Mouse (Mus musculus): Measurements from ENCODE around the gene Fgr. TPM values are rescaled to one million over a fixed set of nuclear protein-coding genes. Genes with fewer than 3 reads are reported as not detected.

Gene Fgr
- polyA plus RNA-seq, 1 experiment, result 15.3 TPM

DNA sequence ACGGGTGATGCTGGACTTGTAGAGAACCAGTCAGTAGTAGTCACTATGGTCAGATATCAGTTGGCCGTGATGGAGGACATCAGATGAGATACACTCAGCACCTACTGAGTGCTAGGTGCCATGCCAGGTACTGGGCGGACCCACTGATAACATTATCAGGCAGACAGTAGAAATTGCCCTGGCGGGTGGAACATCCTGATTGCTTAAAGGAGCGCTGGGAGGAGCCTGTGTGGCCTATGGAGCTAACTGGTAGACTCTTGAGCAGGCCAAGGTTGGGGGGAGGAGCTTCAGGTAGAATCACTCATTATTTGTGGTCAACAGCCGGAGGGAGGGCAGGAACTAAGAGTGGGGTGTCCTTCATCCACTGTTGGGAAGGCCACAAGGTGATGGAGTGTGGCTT, 54.3 kb downstream of the Fgr start:
- WGBS, result 98% methylated on average over 6 of the region's 6 CpGs
- Histone ChIP-seq H3K4me3 (ENCODE audit: control insufficient read depth, insufficient read depth, low read length) (no peak overlapping the region), H3K36me3 (ENCODE audit: control insufficient read depth, insufficient read depth, low read length) (no peaks in the 10 kb centered on the region), H3K4me1 (replicated peaks; ENCODE audit: control insufficient read depth, insufficient read depth, low read length) (peaks cover 16% of the 10 kb centered on the region), H3K27ac (ENCODE audit: control insufficient read depth, insufficient read depth, low read length) (no peak overlapping the region), H3K27me3 (ENCODE audit: control insufficient read depth, insufficient read depth, low read length) (no peaks in the 10 kb centered on the region)
- TF ChIP-seq POLR2A (IDR thresholded peaks at IDR 0.05; ENCODE audit: control insufficient read depth, extremely low read depth, insufficient read depth, low read length, poor library complexity) (no peak), CTCF (IDR thresholded peaks at IDR 0.05; ENCODE audit: borderline replicate concordance, control insufficient read depth, extremely low read depth, insufficient read depth, low read length, poor library complexity) (no peak)
- DNase-seq, result no peak

DNA sequence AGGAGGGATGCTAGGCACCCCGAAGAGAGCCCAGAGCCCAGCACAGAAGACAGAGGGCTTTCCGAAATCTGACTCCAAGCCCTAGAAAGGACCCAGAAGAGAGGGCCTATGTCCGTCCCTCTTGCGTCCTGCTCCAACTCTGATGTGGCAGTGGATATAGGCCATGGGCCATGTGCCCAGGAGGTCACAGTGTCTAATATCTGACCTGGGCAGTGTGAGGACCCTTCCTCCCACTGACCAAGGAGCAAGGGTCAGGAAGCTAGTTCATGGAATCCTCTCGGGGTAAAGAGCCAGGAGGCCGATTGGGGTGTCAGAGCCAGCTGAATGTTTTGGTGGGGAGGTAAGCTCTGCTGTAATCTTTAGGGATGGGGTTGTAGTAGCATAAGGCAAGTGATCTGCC, 55.0 kb downstream of the Fgr start:
- WGBS, result 95% methylated on average over 6 of the region's 6 CpGs
- H3K27ac ChIP-seq (ENCODE audit: control insufficient read depth, insufficient read depth, low read length), result no peak overlapping the region
- TF ChIP-seq POLR2A (IDR thresholded peaks at IDR 0.05; ENCODE audit: control insufficient read depth, extremely low read depth, insufficient read depth, low read length, poor library complexity) (no peak), CTCF (IDR thresholded peaks at IDR 0.05; ENCODE audit: borderline replicate concordance, control insufficient read depth, extremely low read depth, insufficient read depth, low read length, poor library complexity) (no peak)
- DNase-seq, result no peak
- no peaks in the 10 kb centered on the region for H3K27me3 ChIP-seq (ENCODE audit: control insufficient read depth, insufficient read depth, low read length)
- H3K4me1 ChIP-seq (replicated peaks; ENCODE audit: control insufficient read depth, insufficient read depth, low read length), result peaks cover 10% of the 10 kb centered on the region
- no peaks in the 10 kb centered on the region for H3K36me3 ChIP-seq (ENCODE audit: control insufficient read depth, insufficient read depth, low read length)
- no peak overlapping the region for H3K4me3 ChIP-seq (ENCODE audit: control insufficient read depth, insufficient read depth, low read length)

GRCm38 (mm10) chr4:133032410-133033095, 58.7 kb downstream of the Fgr start:
- 92% methylated on average over 8 of the region's 8 CpGs for WGBS
- no peaks in the 10 kb centered on the region for H3K27me3 ChIP-seq (ENCODE audit: control insufficient read depth, insufficient read depth, low read length)
- H3K27ac ChIP-seq (ENCODE audit: control insufficient read depth, insufficient read depth, low read length), result no peak overlapping the region
- TF ChIP-seq CTCF (IDR thresholded peaks at IDR 0.05; ENCODE audit: borderline replicate concordance, control insufficient read depth, extremely low read depth, insufficient read depth, low read length, poor library complexity) (no peak), POLR2A (IDR thresholded peaks at IDR 0.05; ENCODE audit: control insufficient read depth, extremely low read depth, insufficient read depth, low read length, poor library complexity) (no peak)
- H3K36me3 ChIP-seq (ENCODE audit: control insufficient read depth, insufficient read depth, low read length), result no peaks in the 10 kb centered on the region; the same call in 1 of the 2 replicates
- H3K4me1 ChIP-seq (replicated peaks; ENCODE audit: control insufficient read depth, insufficient read depth, low read length), result peaks cover 3% of the 10 kb centered on the region; the same call in 1 of the 2 replicates
- DNase-seq, result no peak
- no peak overlapping the region for H3K4me3 ChIP-seq (ENCODE audit: control insufficient read depth, insufficient read depth, low read length)

DNA sequence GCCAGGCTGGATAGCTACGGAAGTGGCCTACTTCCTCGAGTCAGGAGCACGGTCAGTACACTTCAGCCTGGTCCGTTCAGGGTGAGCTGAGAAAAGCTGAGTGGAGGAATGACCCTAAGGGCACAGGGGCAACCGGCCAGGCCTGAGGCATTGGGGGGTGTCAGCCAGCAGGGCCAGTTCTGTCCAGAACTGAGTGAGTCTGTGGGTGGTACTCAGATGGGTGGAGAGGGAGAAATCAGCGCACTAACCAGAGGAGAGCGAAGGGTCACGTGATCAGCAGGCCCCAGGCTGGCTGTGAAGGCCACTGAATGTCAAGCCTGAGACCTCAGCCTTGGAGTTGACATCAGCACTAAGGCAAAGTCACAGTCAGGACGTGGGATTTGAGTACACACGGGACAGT, 60.6 kb downstream of the Fgr start:
- TF ChIP-seq POLR2A (IDR thresholded peaks at IDR 0.05; ENCODE audit: control insufficient read depth, extremely low read depth, insufficient read depth, low read length, poor library complexity) (no peak), CTCF (IDR thresholded peaks at IDR 0.05; ENCODE audit: borderline replicate concordance, control insufficient read depth, extremely low read depth, insufficient read depth, low read length, poor library complexity) (no peak)
- no peak overlapping the region for H3K27ac ChIP-seq (ENCODE audit: control insufficient read depth, insufficient read depth, low read length)
- no peak overlapping the region for H3K4me3 ChIP-seq (ENCODE audit: control insufficient read depth, insufficient read depth, low read length)
- WGBS, result 95% methylated on average over 10 of the region's 10 CpGs
- H3K4me1 ChIP-seq (replicated peaks; ENCODE audit: control insufficient read depth, insufficient read depth, low read length), result peaks cover 16% of the 10 kb centered on the region
- no peaks in the 10 kb centered on the region; the same call in 1 of the 2 replicates for H3K36me3 ChIP-seq (ENCODE audit: control insufficient read depth, insufficient read depth, low read length)
- 0 out of 2 replicates have a peak, but pooled peaks cover 4% of the 10 kb centered on the region for H3K27me3 ChIP-seq (ENCODE audit: control insufficient read depth, insufficient read depth, low read length)
- no peak for DNase-seq

DNA sequence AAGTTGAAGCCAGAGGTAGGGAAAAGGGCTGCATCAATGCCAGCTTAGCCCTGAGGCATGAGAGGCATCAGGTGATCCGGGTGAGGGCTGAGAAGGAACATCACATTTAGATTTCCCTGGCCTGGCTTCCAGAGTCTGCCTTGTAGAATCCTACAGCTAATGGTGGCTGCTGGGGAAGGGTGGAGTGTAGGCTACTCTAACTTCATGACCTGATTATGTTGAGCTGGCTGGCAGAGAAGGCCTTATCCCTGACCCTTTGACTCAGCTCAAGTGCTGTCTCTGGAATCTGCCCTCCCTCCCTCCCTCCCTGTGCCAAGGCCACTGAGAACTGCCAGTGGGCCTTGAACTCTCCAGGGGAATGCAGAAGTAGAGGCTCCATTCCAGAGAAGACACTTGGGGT, 61.6 kb downstream of the Fgr start:
- Histone ChIP-seq H3K4me1 (replicated peaks; ENCODE audit: control insufficient read depth, insufficient read depth, low read length) (peaks cover 13% of the 10 kb centered on the region), H3K4me3 (ENCODE audit: control insufficient read depth, insufficient read depth, low read length) (no peak overlapping the region), H3K27me3 (ENCODE audit: control insufficient read depth, insufficient read depth, low read length) (0 out of 2 replicates have a peak, but pooled peaks cover 4% of the 10 kb centered on the region), H3K36me3 (ENCODE audit: control insufficient read depth, insufficient read depth, low read length) (no peaks in the 10 kb centered on the region; the same call in 1 of the 2 replicates), H3K27ac (ENCODE audit: control insufficient read depth, insufficient read depth, low read length) (no peak overlapping the region)
- TF ChIP-seq POLR2A (IDR thresholded peaks at IDR 0.05; ENCODE audit: control insufficient read depth, extremely low read depth, insufficient read depth, low read length, poor library complexity) (no peak), CTCF (IDR thresholded peaks at IDR 0.05; ENCODE audit: borderline replicate concordance, control insufficient read depth, extremely low read depth, insufficient read depth, low read length, poor library complexity) (no peak)
- 89% methylated on average over 1 of the region's 1 CpGs for WGBS
- no peak for DNase-seq

DNA sequence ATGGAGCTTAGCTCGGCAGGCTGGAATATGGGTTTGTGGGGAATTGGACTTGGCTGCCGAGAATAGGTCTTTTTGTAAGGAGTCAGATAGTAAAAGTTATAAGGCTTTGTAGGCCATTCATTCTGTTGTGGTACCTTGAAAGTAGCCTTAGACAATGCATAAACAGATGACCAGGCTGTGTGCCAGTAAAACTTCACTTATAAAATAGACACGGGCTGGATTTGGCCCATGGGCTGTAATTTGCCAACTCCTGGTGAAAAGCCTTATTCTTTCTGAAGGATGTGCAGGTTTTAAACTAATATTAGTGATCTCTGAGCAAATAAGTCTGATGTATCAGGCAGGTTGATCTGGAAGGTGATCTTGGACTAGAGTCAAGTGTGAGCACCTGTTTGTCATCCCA, 62.1 kb downstream of the Fgr start:
- TF ChIP-seq POLR2A (IDR thresholded peaks at IDR 0.05; ENCODE audit: control insufficient read depth, extremely low read depth, insufficient read depth, low read length, poor library complexity) (no peak), CTCF (IDR thresholded peaks at IDR 0.05; ENCODE audit: borderline replicate concordance, control insufficient read depth, extremely low read depth, insufficient read depth, low read length, poor library complexity) (no peak)
- H3K27me3 ChIP-seq (ENCODE audit: control insufficient read depth, insufficient read depth, low read length), result 0 out of 2 replicates have a peak, but pooled peaks cover 4% of the 10 kb centered on the region
- H3K27ac ChIP-seq (ENCODE audit: control insufficient read depth, insufficient read depth, low read length), result no peak overlapping the region
- H3K4me3 ChIP-seq (ENCODE audit: control insufficient read depth, insufficient read depth, low read length), result no peak overlapping the region
- no peaks in the 10 kb centered on the region; the same call in 1 of the 2 replicates for H3K36me3 ChIP-seq (ENCODE audit: control insufficient read depth, insufficient read depth, low read length)
- no peak for DNase-seq
- H3K4me1 ChIP-seq (replicated peaks; ENCODE audit: control insufficient read depth, insufficient read depth, low read length), result peaks cover 13% of the 10 kb centered on the region
- 94% methylated on average over 3 of the region's 3 CpGs for WGBS

Data from thymus, adult 2 months (tissue).